Mouse (Mus musculus): ENCODE measurements at regions not wholly inside any gene's neighbourhood (a gene's known extent, or its start where the extent isn't known, plus 50 kb on each side); places are given as distances from the start of the nearest gene placed in this dataset.

DNA sequence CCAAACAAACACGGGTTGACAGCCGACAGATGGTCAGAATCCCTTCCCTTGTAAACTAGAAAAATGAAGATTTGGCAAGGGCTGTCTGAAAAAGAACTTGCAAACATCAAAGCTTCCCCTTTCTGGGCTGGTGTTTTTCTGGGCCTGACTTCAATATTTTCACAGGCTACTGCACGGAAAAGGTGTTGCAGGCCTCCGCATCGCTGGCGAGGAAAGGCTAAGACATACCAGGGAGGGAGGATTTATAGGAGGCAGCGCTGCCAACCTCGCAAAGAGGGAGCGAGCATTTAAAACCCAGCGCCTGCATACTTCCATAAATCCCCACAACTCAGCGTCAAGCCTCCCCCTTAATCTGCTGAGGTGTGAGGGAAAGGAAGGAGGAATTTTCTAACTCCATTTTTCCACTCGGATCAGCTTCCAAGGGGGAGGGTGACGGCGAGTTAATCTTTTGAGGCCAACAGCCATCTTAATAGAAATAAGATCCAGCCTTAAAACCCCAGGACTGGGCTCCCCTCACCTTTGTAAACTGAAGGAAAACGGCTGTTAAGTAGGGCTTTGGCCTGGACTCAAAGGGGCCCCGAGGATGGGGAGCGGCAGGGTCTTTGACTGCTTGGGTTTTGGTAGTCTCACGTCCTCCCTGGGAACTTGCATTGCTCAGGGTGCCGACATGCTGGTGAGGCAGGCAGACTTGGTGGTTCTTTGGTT, 199.9 kb downstream of the Rplp1 start:
- no peak for DNase-seq (ENCODE audit: extremely low spot score, low spot score)
- Histone ChIP-seq H3K4me1 (peaks cover 27% of the 10 kb centered on the region), H3K27ac (0 out of 2 replicates have a peak overlapping the region, but pooled peaks have one; percentile 11), H3K27me3 (ENCODE audit: poor library complexity, severe bottlenecking) (peaks cover 53% of the 10 kb centered on the region), H3K9me3 (no peaks in the 10 kb centered on the region), H3K4me3 (no peak overlapping the region), H3K36me3 (replicated peaks) (no peaks in the 10 kb centered on the region)
- 47% methylated on average over 19 of the region's 19 CpGs for WGBS

DNA sequence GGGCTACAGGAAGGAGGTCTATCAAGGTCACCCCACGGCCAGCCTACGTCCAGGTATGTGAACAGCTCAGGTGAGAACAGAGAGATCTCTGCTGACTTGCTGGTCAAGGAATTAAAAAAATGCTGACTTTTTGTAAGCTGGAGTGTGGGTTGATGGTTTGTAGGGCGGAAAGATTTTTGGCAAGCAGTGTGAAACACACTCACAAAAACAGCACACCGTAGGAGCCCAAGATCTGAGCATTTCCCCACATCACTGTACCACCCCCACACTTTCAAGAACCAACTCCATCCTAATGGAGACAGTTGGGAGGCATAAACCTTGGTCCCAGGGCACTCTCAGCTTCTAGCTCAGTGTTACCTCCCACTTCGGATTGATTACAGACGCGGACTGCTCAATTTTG, 200.5 kb downstream of the Rplp1 start:
- WGBS, result 94% methylated on average over 7 of the region's 7 CpGs
- DNase-seq (ENCODE audit: extremely low spot score, low spot score), result no peak
- Histone ChIP-seq H3K4me1 (peaks cover 27% of the 10 kb centered on the region), H3K4me3 (no peak overlapping the region), H3K9me3 (no peaks in the 10 kb centered on the region), H3K36me3 (replicated peaks) (no peaks in the 10 kb centered on the region), H3K27ac (no peak overlapping the region), H3K27me3 (ENCODE audit: poor library complexity, severe bottlenecking) (peaks cover 47% of the 10 kb centered on the region)

DNA sequence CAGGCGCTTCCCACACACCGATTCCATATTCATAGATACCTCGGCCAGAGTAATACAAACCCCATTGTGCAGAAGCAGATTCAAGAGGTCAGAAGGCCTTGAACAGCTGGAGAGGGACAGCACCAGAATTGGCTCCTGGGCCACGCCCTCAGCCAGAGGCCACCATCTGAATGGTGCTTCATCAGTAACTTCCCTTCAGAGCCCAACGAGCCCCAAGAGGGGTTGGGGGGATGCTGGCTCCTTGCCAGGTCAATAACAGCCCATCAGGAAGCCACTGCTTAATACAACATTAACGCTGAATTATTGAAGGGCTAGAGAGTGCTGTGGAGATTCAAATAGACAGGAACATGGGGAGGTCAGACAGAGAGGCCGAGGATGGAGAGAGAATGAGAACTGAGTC, 203.0 kb downstream of the Rplp1 start:
- 67% methylated on average over 7 of the region's 7 CpGs for WGBS
- Histone ChIP-seq H3K27me3 (ENCODE audit: poor library complexity, severe bottlenecking) (peaks cover 31% of the 10 kb centered on the region), H3K36me3 (replicated peaks) (no peaks in the 10 kb centered on the region), H3K4me3 (no peak overlapping the region), H3K27ac (no peak overlapping the region), H3K9me3 (no peaks in the 10 kb centered on the region), H3K4me1 (peaks cover 23% of the 10 kb centered on the region)
- DNase-seq (ENCODE audit: extremely low spot score, low spot score), result no peak

DNA sequence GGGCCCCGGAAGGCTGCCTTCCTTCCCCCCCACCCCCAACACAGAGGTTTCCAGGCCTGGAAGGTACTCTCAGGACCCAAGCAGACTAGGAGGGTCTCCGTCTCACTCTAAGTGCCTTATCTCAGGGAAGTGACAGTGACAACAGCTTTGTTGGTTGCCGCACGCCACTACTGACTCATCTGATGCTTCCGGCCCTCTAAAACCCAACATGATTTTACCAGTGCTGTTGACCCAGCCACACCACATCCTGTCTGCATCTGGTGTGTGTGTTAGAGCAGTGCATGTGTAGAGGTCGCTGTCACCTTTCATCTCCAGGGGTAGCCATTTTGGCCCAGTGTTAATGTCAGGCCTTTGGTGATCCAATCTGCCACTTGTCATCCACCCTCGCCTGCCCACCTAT, 206.5 kb downstream of the Rplp1 start:
- H3K4me3 ChIP-seq, result no peak overlapping the region
- no peak for DNase-seq (ENCODE audit: extremely low spot score, low spot score)
- no peaks in the 10 kb centered on the region for H3K9me3 ChIP-seq
- peaks cover 13% of the 10 kb centered on the region for H3K4me1 ChIP-seq
- H3K36me3 ChIP-seq (replicated peaks), result no peaks in the 10 kb centered on the region
- H3K27me3 ChIP-seq (ENCODE audit: poor library complexity, severe bottlenecking), result peaks cover 5% of the 10 kb centered on the region; the same call in 1 of the 2 replicates
- H3K27ac ChIP-seq, result no peak overlapping the region
- 85% methylated on average over 7 of the region's 7 CpGs for WGBS

DNA sequence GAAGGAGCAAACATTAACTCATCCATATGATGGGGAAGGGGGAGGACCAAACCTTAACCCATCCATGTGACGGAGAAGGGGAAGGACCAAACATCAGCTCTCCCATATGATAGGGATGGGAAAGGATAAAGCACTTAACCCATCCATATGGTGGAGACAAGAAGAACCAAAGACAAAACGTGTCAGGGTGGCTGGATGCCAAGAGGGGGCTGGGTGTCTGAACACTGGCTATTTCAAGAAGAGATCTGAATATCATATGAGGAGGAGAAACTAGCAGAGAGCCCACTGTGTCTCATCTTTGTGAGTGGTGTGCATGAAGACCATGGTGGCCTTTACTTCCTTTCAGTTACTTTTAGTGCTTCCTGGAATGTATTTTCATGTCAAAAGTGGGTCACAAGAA, 207.0 kb downstream of the Rplp1 start:
- no peak overlapping the region for H3K4me3 ChIP-seq
- H3K27ac ChIP-seq, result no peak overlapping the region
- no peaks in the 10 kb centered on the region for H3K36me3 ChIP-seq (replicated peaks)
- H3K27me3 ChIP-seq (ENCODE audit: poor library complexity, severe bottlenecking), result peaks cover 10% of the 10 kb centered on the region; the same call in 1 of the 2 replicates
- DNase-seq (ENCODE audit: extremely low spot score, low spot score), result no peak
- 80% methylated on average over 2 of the region's 2 CpGs for WGBS
- H3K4me1 ChIP-seq, result peaks cover 19% of the 10 kb centered on the region
- no peaks in the 10 kb centered on the region for H3K9me3 ChIP-seq

DNA sequence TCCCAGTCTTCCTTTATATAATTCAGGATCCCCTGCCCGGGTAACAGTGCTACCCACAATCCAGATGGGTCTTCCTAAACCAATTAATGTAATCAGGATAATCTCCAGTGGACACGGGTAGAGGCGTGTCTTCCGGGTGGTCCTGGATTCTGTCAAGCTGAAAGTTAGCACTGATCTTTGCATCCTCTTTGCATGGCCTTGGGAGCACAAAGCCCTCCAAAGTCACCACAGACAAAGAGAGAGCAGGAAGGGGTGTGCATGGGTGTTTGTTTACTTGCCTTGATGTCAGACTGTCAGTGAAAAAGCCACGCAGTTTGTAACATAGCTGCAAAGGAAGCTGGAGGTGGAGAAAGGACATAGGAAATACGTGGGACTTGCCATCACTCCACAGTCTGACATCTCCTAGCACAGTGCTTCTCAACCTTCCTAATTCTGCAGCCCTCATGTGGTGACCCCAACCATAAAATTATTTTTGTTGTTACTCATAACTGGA, 208.0 kb downstream of the Rplp1 start:
- Histone ChIP-seq H3K9me3 (no peaks in the 10 kb centered on the region), H3K36me3 (replicated peaks) (no peaks in the 10 kb centered on the region), H3K27me3 (ENCODE audit: poor library complexity, severe bottlenecking) (peaks cover 9% of the 10 kb centered on the region; the same call in 1 of the 2 replicates), H3K27ac (no peak overlapping the region), H3K4me1 (peaks cover 14% of the 10 kb centered on the region), H3K4me3 (no peak overlapping the region)
- 80% methylated on average over 6 of the region's 6 CpGs for WGBS
- DNase-seq (ENCODE audit: extremely low spot score, low spot score), result no peak

DNA sequence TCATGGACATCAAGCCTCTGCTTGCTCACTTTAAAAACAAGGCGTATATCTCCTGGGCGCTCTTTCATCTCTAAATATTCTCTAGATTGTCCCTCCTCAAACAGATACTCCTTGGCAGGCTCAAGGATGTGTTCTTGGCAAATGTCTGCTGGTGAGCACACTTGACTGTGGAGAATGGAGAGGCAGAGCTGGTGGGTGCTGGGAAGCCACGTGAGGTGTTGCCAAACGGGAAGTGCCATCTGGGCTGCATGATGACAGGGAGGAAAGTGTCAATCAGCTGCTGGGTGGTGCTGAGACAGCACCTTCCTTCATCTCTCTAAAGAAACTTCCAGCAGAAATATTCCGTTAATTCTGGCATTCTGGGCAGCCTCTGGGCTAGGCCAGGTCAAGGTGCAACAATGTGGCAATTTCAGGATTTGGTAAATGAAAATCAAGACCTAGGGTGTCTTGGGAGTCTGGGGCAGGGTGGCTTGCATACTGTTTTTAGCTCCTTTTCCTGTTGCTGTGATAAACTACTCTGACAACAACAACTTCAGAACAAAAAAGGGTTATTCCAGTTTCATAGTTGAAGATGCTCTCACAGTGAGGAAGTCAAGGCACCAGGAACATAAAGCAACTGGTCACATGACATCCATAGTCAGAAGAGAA, 208.6 kb downstream of the Rplp1 start:
- Histone ChIP-seq H3K27ac (no peak overlapping the region; the same call in 1 of the 2 replicates), H3K4me3 (no peak overlapping the region), H3K36me3 (replicated peaks) (no peaks in the 10 kb centered on the region), H3K4me1 (peaks cover 11% of the 10 kb centered on the region), H3K9me3 (no peaks in the 10 kb centered on the region), H3K27me3 (ENCODE audit: poor library complexity, severe bottlenecking) (peaks cover 15% of the 10 kb centered on the region)
- 82% methylated on average over 5 of the region's 5 CpGs for WGBS
- DNase-seq (ENCODE audit: extremely low spot score, low spot score), result no peak

DNA sequence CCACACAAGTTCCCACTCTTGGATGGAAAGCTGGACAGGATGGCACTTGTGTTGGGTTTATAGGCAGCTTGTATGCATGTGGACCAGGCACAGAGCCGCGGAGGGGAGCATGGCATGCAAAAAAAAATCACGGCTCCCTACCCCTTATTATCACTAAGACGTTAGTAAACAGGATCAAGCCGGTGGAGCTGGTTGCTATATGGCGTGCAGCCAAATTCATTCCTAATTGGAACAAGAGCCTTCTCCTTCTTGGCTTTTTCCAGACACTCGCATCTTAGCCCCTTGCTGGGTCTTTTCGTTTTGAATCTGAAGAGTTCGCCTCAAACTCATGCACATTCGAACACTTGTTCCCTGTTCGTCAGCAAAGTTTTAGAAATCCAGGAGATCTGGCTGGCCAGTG, 211.0 kb downstream of the Rplp1 start:
- peaks cover 28% of the 10 kb centered on the region for H3K4me1 ChIP-seq
- H3K9me3 ChIP-seq, result no peaks in the 10 kb centered on the region
- no peak overlapping the region for H3K4me3 ChIP-seq
- peaks cover 39% of the 10 kb centered on the region for H3K27me3 ChIP-seq (ENCODE audit: poor library complexity, severe bottlenecking)
- 90% methylated on average over 11 of the region's 11 CpGs for WGBS
- DNase-seq (ENCODE audit: extremely low spot score, low spot score), result no peak
- no peak overlapping the region for H3K27ac ChIP-seq
- no peaks in the 10 kb centered on the region for H3K36me3 ChIP-seq (replicated peaks)

DNA sequence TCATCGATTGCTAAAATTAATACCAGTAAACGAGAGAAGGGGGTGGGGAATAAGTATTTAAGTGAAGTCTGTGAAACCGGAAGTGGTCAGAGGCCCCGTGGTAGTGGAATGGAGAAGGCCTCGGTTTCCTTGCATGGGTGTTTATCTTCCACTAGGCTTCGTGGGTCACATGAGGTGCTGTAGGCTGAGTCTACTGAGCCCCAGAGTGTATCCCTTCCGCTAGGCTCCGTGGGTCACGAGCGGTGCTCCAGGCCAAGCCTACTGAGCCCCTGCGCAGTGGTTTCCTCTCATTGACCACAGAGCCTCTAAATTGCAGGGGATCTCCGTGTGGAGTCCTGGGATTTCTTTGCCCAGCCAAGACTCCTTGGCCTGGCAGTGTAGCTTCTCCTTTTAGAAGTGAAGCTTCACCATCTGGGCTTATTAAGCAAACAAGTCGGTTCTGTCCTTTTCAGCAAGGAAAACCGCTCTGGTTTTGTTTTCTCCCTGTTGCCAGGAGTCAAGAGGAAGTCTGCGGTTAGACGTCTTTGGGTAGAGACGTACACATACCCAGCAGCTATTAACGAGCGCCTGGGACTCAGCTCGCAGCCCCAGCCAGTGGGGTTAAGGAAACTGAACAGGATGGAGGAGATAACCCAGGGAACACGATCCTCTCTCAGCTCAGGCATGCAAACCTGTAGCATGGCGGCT, 211.9 kb downstream of the Rplp1 start:
- H3K4me1 ChIP-seq, result peaks cover 35% of the 10 kb centered on the region
- H3K9me3 ChIP-seq, result no peaks in the 10 kb centered on the region
- no peak overlapping the region for H3K4me3 ChIP-seq
- H3K27me3 ChIP-seq (ENCODE audit: poor library complexity, severe bottlenecking), result peaks cover 41% of the 10 kb centered on the region
- no peaks in the 10 kb centered on the region for H3K36me3 ChIP-seq (replicated peaks)
- no peak for DNase-seq (ENCODE audit: extremely low spot score, low spot score)
- 78% methylated on average over 22 of the region's 22 CpGs for WGBS
- H3K27ac ChIP-seq, result peak overlapping the region; percentile 40; the same call in 1 of the 2 replicates

DNA sequence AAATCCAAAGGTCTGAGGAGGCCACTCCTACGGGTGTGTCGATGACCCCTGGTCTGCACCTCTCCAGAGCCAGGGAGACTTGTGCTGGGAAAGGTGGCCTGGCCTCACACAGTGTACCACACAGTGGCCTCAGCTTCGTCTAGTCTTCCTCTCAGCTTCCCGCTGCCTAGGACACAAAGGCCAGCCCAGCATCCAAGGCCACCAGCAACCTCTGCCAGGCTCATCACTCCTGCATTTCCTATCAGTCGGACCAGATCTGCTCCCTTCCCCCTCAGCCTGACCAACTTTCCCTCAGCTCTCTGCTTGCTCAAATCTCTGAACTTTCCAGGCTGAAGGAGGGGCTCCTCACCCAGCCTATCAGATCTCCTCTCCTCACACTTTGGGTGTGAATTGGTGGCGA, 213.8 kb downstream of the Rplp1 start:
- WGBS, result 74% methylated on average over 6 of the region's 6 CpGs
- DNase-seq (ENCODE audit: extremely low spot score, low spot score), result no peak
- H3K4me1 ChIP-seq, result peaks cover 39% of the 10 kb centered on the region

DNA sequence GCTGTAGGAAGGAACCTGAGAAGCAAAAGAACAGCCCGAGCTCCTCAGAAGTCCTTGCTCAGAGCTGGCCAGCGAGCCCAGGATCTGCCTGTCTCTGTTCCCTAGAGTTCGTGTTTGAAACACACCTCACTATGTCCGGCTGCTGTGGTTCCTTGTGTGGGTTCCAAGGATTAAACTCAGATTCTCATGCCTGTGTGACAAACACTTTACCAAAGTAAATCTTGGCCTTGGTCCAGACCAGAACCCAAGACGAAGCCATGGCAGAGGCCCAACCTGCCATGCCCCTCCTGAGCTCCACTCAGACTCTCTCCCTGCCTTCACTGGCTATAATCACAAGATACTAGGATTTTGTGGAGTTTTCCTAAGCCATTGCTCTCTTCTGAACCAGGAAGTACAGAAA, 214.7 kb downstream of the Rplp1 start:
- peaks cover 65% of the 10 kb centered on the region for H3K27me3 ChIP-seq (ENCODE audit: poor library complexity, severe bottlenecking)
- no peaks in the 10 kb centered on the region for H3K9me3 ChIP-seq
- no peak overlapping the region for H3K27ac ChIP-seq
- H3K36me3 ChIP-seq (replicated peaks), result no peaks in the 10 kb centered on the region
- no peak for DNase-seq (ENCODE audit: extremely low spot score, low spot score)
- no peak overlapping the region for H3K4me3 ChIP-seq
- peaks cover 45% of the 10 kb centered on the region for H3K4me1 ChIP-seq
- WGBS, result 92% methylated on average over 5 of the region's 5 CpGs

More for the DNA sequence above, 213.8 kb downstream of the Rplp1 start:
- Histone ChIP-seq H3K27me3 (ENCODE audit: poor library complexity, severe bottlenecking) (peaks cover 55% of the 10 kb centered on the region), H3K27ac (no peak overlapping the region), H3K4me3 (no peak overlapping the region), H3K36me3 (replicated peaks) (no peaks in the 10 kb centered on the region), H3K9me3 (no peaks in the 10 kb centered on the region)

DNA sequence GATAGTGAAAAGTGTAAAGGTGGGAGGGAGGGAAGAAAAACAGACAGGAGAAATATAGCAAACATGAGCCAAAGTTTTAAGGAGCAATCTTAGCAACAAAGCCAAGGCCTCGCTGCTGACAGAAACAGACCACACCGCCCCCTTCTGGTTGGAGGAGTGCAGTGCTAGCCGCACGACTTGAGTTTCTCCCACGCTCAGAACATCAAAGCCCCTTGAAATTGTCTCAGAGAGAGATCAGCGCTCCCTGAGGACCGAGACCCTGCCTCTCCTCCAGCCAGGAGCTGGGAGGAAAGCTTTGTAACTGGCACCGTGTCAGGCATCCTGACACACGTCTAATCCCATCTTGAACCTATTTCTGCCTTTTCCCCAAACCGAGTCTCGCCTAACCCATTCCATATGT, 216.4 kb downstream of the Rplp1 start:
- H3K4me1 ChIP-seq, result peaks cover 42% of the 10 kb centered on the region
- H3K4me3 ChIP-seq, result no peak overlapping the region
- DNase-seq (ENCODE audit: extremely low spot score, low spot score), result peak; percentile 80
- peaks cover 82% of the 10 kb centered on the region for H3K27me3 ChIP-seq (ENCODE audit: poor library complexity, severe bottlenecking)
- no peaks in the 10 kb centered on the region for H3K36me3 ChIP-seq (replicated peaks)
- H3K9me3 ChIP-seq, result no peaks in the 10 kb centered on the region
- H3K27ac ChIP-seq, result peak overlapping the region; percentile 33; the same call in 1 of the 2 replicates
- WGBS, result 11% methylated on average over 11 of the region's 11 CpGs

DNA sequence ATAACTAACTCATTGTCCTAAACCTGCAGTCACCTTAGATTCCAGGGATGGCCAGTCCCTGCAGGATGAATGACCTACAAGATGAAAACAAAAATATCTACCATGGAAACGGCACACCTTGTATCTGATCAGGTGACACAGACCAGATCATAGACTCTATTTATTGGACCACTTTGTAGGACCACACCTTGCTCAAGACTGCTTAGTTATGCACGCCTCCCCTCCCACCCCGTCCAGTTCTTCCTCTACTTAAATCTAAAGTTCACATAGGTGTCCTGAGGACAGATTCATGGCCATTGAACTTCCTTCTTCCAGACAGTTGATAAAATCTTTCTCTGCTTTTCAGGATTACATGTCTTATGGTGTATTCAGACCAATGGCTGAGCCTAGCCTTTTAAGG, 217.5 kb downstream of the Rplp1 start:
- Histone ChIP-seq H3K27ac (no peak overlapping the region), H3K9me3 (no peaks in the 10 kb centered on the region), H3K36me3 (replicated peaks) (no peaks in the 10 kb centered on the region), H3K27me3 (ENCODE audit: poor library complexity, severe bottlenecking) (peaks cover 85% of the 10 kb centered on the region), H3K4me3 (no peak overlapping the region), H3K4me1 (peaks cover 34% of the 10 kb centered on the region)
- whole genome bisulfite sequencing, result 96% methylated on average over 3 of the region's 3 CpGs
- no peak for DNase-seq (ENCODE audit: extremely low spot score, low spot score)

All from forebrain, embryonic 10.5 days (tissue).